Mouse (Mus musculus) olfactory bulb, adult 2 months (tissue): Measurements from ENCODE around the gene Zfp574.

Experiments
- CTCF ChIP-seq: fragments of 200-500 bp; IDR thresholded peaks from 2 replicates; pipeline ENCODE4 v1.5.1; 2012; ENCODE audit warnings: low read depth, mild to moderate bottlenecking, low read length, moderate library complexity; ENCODE audit not compliant: insufficient read depth
- POLR2A ChIP-seq: fragments of 200-500 bp; IDR thresholded peaks from 2 replicates; pipeline ENCODE4 v1.6.1; 2012; ENCODE audit warnings: mild to moderate bottlenecking, low read depth, low read length, moderate library complexity; ENCODE audit not compliant: insufficient read depth

DNA sequence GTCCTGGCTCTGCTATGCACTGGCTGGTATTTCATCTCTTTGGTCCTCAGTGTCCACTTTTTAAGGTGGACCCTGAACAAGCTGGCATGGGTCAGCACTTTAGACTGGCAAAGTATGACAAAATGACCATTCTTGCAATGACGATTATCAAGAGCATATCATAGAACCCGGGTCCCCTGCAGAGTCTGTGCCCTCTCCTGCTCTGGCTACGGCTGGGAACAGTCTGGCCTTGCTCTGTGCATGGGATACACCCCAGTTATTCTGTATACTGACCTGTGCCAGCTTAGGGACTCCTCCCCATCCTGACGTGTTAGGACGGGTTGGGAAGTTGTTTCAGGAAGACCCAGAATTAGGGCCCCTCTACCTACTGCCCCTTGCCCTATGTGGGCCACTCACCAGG, 14.5 kb upstream of the Zfp574 start:
- TF ChIP-seq POLR2A (no peak), CTCF (no peak)
